Mouse (Mus musculus) embryo, embryonic 10 days (tissue): ENCODE measurements at regions not wholly inside any gene's neighbourhood (a gene's known extent, or its start where the extent isn't known, plus 50 kb on each side); places are given as distances from the start of the nearest gene placed in this dataset.

Experiments
- DNase-seq: peaks from one replicate; pipeline ENCODE4 v3.0.0-alpha.2; 2015; ENCODE audit warnings: low spot score

GRCm38 (mm10) chr4:98200701-98201100, 182.4 kb downstream of the Tm2d1 start:
- DNase-seq = no peak

- no peak for DNase-seq
These were observed 192.8 kb downstream of the Tm2d1 start for GRCm38 (mm10) chr4:98190318-98190717.

- DNase-seq = no peak
These were observed 193.2 kb downstream of the Tm2d1 start for GRCm38 (mm10) chr4:98189894-98190293.

GRCm38 (mm10) chr4:98188944-98189343, 194.2 kb downstream of the Tm2d1 start:
- no peak for DNase-seq

DNA sequence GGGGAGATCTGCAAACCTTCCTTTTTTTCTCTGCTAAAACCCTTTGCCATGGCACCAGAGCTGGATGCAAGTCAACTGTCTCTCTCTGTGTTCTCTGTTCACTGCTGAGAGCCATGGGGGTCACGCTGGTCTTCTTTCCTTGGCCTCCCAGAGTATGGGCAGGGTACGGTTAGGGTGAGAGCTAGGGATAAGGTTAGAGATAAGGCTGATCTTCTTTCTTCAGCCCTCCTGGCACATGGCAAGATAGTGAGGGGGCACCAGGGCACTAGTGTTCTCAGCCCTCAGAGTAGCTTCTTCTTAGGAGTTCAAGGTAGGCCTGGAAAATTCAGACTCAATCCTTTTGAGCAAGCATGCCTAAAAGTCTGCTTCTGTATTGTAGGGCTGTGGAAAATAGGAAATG, 196.1 kb downstream of the Tm2d1 start:
- DNase-seq = no peak

DNA sequence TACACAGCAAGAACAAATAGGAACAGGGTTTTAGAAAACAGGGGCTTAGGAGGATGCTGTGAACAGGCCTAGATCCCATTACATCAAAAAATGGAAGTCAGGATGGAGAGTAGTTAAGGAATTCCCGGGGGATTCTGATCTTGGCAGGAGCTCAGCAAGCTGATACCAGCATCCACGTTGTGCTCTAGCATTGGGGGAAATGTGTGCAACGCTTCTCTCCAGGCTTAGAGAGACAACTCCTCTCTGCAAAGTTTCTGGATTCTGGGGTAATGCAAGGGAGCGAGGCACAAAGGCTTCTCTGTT, 201.1 kb downstream of the Tm2d1 start:
- DNase-seq = peak; percentile 39

DNA sequence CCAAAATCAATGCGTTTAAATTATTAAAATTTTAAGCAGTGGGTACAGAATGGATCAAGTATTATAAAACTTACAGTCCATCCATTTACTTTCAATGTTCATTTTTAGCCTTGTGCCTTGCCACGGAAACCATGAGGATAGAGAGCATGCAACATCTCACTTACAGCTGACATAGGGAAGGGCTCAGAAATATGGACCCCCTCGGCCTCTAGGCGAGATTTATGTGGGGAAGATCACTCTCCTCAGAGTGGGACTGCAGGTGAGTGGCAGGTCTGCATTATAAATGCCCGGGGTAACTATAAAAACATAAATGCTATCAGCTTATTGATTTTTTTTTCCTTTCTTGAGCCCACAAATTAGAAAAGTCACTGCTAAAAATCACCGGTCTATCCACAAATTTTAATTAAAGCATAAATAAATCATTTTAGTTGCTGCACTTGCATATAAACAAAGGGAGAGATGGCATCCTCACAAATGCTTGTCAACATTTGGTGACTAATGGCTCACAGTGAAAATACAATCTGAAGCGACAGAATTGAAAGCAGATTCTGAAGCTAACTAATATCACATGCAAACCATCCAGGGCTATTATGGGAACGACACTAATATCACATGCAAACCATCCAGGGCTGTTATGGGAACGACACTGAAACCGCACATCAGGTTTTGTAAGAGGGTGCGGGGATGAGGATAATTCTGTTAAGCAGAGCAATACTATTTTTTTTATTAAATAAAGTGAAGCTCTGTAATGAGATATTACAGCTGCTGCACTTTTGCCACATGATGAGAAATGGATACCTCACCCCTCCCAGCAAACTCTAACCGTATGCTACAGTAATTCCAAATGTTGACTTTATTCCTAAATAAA, 201.7 kb downstream of the Tm2d1 start:
- no peak for DNase-seq

GRCm38 (mm10) chr4:98180336-98180735, 202.8 kb downstream of the Tm2d1 start:
- DNase-seq = peak; percentile 28
